Mouse (Mus musculus): ENCODE results near the gene Pnldc1.

GRCm38 (mm10) chr17:12854386-12854785, 55.6 kb downstream of the Pnldc1 start:
- no peak for TF ChIP-seq CTCF (IDR thresholded peaks at IDR 0.05; ENCODE audit: low read depth)
- no peak for TF ChIP-seq EP300 (optimal IDR thresholded peaks at IDR 0.05)

Measured in stomach, postnatal 0 days (tissue).